Mouse (Mus musculus) left cerebral cortex, adult 18-20 months (tissue): Measurements from ENCODE around the gene Slc36a3. TPM values are rescaled to one million over a fixed set of nuclear protein-coding genes. Genes with fewer than 3 reads are reported as not detected.
A peak's percentile ranks its signal among the peaks of the same experiment; 100 is the strongest.
"Not testable (repeated sequence)": the region's sequence is repeated elsewhere in the genome, so short reads cannot be mapped to it uniquely, and the experiment has no call there.

ENCODE experiments used
- DNase-seq, 2 experiments: peaks; one replicate each; pipeline ENCODE4 v3.0.0; 2021 to 2022; ENCODE audit warnings: low spot score in 2 of 2, mixed read lengths in 1 of 2
- total RNA-seq, 2 experiments: library from RNA; stranded (reverse); gene quantifications; 2 replicates each; pipeline ENCODE4 v1.2.3; 2021

The Slc36a3 gene
- total RNA-seq, 2 experiments from 2014 or later: not detected

- DNase-seq: no peak
Observed at GRCm38 (mm10) chr11:55109521-55110300, 41.8 kb downstream of the Slc36a3 start.

GRCm38 (mm10) chr11:55106636-55107035 is 44.9 kb downstream of the Slc36a3 start:
- DNase-seq: no peak

- no peak for DNase-seq
Observed at GRCm38 (mm10) chr11:55105389-55105788, 46.1 kb downstream of the Slc36a3 start.

DNA sequence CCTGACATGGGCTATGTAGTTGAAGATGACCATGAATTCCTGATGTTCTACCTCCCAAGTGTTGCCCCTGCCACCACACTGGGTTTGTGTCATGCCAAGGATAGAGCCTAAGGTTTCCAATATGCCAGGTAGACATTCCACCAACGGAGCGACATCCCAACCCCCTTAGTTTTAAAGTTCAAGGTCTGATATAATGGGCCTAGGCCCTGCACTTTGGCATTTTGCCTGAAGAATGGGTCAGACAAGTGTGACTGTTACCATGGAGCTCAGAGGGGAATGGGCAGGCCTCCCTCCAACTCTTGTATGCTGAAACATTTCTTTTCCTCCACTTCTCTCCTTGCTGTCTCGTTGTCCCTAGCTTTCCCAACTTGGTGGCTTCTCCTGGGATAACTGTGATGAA is 48.3 kb downstream of the Slc36a3 start:
- no peak for DNase-seq

DNA sequence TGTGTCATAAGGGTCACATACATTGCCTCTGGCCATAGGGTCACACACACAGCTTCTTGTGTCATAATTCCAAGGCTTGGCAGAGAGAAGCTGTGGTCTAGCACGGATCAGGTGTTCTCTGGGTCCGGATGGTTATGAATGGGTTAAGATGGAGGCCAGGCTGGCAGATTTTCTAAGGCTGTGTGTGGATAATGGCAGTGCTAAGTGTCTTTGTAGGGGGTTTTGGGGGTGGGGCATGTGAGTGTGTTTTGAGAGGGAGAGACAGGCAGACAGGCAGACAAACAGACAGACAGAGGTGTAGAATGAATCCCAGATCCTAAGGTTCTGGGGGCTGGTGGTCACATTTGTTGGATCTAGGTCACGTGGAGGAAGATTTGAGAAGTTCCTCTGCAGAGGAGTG is 49.5 kb downstream of the Slc36a3 start:
- no peak for DNase-seq

DNA sequence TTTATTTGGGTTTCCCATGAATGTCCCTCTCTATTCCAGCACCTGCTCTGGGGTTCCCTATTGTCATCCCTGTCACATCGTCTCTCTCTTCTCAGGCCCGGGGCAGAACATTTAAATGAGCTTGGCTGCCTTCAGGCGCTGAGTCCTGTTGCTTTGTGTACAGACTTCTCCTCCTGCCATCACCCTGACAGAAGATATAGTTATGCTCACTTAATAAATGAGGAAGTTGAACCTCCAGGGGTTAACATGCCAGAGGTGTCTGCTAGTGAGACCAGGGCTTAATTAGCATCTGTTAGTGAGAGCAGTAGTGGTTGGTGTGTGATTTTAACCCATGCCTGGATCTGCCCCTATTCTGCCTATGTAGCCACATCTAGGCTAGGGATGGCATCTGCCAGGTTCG is 51.6 kb downstream of the Slc36a3 start:
- DNase-seq: no peak

- DNase-seq: no peak
Observed at GRCm38 (mm10) chr11:55099019-55099771, 52.3 kb downstream of the Slc36a3 start.

DNA sequence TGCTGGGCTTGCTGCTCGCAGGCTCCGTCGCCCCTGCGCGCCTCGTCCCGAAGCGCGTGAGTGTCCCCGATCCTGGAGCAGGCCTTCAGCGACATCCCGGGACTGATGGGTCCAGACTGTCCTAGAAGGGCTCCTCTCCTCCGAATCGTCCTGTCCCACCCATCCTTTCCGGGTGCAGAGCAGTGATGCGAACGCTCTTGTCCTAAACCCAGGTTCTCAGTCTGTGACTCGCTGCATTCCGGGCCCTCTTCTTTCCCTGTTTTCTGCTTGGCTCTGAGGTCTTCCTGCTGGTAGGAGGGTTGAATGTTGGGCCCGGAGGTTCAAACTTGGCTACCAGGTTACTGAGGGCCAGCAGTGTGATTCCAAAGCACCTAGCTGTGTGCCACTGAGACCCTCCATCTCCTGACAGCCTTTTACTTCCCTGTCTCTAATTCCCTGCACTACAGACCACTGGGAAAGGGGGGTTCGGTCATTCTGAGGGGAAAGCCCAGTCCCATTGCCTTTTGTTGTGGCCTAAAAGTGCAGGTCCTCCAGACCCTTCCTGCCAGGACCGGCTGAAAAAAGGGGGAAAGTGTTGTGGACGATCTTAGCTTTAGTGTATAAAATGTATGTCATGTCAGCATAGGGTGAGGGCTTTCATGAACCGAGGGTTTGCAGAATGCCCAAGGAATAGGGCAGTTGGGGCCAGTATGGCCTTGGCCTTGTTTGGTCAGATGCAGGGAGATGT is 53.2 kb downstream of the Slc36a3 start:
- no peak for DNase-seq

DNA sequence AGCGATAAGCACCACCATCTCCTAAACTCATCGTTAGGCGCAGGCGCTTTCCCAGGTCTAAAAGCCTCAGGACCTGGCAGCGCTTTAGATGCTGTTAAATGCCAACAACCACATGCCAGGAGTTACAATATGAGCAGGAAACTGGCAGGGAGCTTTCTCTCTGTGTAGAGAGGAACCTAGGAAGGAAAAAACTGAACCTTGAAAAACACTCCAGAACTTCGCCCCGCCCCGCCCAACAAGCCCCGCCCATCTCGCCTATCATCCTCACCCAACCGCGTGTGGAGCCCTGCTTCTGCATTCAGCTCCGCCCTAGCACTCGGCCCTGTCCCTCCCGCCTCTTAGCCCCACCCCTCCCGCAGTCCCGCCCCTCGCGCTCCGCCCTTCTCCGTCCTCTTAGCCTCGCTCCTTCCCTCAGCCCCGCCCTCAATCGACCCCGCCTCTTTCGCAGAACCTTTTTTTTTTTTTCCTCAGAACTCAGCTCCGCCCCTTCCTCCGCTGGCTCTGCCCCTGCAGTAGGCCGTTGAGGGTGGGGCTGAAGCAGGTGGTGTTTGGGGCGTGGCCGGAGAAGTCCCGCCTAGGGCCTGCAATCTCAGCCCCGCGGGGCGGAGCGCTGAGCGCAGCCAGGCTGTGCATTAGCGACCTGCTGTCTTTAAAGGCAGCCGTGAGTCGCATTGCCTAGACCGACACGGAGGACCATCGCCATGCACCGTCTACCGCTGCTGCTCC is 53.9 kb downstream of the Slc36a3 start, which contains the start of gene Gm2a:
Gene Gm2a, plus strand, starts transcription at position 653 of the 726 bp plus-strand sequence.
- DNase-seq: peak; percentile 88 to 93

DNA sequence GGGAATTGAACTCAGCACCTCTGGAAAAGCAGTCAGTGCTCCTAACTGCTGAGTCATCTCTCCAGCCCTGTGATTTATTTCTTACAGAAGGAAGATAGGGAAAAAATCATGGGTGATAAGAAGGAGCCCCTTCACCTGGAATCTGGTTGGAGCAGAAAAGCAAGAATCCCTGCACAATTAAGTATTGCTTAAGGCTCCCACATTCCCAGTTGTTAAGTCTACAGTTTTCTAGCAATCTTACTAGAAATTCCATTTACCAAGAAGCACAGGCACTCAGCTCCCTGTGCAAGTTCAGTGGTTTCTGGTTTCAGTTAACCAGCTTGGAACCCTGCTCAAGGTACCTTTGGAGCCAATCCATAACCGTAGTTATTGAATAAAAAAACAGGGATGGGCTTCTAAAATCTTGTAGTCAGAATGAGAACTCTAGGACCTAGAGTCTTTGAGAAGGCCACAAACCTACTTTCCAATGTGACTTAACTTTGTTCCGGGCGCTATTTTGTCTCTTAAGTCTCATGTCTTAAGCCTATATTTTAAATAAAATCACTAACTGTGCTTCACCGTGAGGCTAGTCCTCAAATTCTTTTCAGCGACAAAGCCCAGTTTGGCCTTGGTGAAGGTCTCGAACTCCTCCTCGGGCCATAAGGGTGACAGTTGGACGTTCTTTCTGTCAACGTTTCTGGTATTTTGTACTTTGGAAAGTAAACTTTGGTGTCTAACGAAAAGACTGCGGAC is 54.6 kb downstream of the Slc36a3 start:
- DNase-seq: no peak

GRCm38 (mm10) chr11:55096296-55096695 is 55.2 kb downstream of the Slc36a3 start:
- not testable (repeated sequence) for DNase-seq

DNA sequence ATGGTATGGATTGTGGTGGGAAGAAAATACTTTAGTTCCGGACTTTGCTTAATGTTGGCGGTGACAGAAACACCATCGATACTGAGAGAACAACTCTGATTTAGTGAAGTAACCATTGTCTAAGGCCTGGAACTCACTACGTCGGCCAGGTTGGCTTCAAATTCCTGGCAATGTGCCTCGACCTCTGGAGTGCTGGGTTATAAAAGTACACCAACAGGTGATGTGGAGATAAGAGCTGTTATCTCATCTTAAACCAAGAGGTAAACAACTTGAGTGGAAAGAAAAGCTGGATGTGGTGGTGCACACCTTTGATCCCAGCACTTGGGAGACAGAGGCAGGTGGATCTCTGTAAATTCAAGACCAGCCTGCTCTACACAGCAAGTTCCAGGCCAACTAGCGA is 58.4 kb downstream of the Slc36a3 start:
- DNase-seq: no peak

GRCm38 (mm10) chr11:55089892-55090291 is 61.6 kb downstream of the Slc36a3 start:
- no peak for DNase-seq

DNA sequence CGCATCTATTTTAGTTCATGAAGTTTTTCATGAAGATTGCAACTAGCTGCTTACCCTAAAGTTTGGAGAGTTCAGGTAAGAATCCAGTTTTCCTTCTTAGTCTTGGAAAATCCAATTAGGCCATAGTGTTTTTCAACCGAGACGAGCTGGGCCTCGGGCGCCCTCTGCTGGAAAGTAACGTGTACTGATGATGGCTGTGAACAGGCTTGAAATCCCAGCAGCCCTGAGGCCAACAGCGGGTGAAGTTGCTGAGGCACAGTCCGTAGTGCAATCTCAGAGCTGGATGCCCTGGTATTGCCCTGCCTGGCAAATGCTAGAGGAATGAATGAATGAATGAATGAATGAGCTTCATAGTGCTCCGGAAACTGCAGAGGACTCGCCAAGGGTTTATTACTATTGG is 64.5 kb downstream of the Slc36a3 start:
- peak; percentile 78 for DNase-seq

GRCm38 (mm10) chr11:55085396-55085795 is 66.1 kb downstream of the Slc36a3 start:
- DNase-seq: no peak

GRCm38 (mm10) chr11:55084629-55085028 is 66.9 kb downstream of the Slc36a3 start:
- DNase-seq: no peak

DNA sequence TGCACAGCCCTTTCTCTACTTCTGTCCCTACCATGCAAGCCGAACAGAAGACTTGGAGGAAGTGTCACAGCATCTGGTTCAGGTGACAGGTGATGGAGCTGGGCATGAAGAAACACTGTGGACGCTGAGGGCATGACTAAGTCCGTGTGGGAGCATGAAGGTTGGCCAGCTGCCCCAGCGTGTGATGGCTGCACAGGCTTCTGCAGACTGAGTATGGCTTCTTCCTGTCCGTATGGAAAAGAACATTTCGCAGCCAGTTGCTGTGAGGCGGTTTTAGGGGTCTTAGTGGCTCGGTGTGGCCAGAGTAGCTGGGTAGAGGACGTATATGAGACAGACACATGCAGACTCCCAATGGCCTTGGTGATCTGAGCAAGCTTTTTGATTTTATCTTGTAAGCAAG is 70.3 kb downstream of the Slc36a3 start:
- no peak for DNase-seq

- no peak for DNase-seq
Observed at GRCm38 (mm10) chr11:55079180-55079579, 72.3 kb downstream of the Slc36a3 start.

DNA sequence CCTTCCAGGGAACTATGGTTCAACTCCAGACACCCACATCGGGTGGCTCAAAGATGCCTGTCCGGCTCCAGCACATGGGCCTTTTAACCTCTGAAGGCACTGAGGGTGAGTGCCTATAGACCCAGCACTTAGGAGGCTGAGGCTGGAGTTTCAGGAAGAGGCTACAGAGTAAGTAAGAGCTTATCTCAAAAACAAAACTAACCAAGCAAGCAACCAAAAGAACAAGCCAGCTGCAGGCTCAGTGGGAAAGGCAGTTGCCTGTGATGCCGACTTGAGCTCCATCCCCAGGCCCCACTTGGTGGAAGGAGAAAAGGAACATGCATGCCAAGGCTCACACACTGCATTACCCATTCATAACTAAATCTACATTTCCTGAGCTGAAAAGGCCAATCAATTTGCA is 73.0 kb downstream of the Slc36a3 start:
- no peak for DNase-seq
